Mouse (Mus musculus): ENCODE data around the gene Abcb1a.
"Not testable (repeated sequence)": the region's sequence is repeated elsewhere in the genome, so short reads cannot be mapped to it uniquely, and the experiment has no call there.

Gene Abcb1a

GRCm38 (mm10) chr5:8722867-8723266 lies 63.0 kb downstream of the Abcb1a start:
- in situ Hi-C loops (cut with MboI): no loop called here

GRCm38 (mm10) chr5:8727760-8728159 lies 67.9 kb downstream of the Abcb1a start:
- in situ Hi-C loops (cut with MboI): no loop called here

GRCm38 (mm10) chr5:8732639-8733038 lies 72.8 kb downstream of the Abcb1a start:
- in situ Hi-C loops (cut with MboI): no loop called here

- in situ Hi-C loops (cut with MboI): not testable (repeated sequence)
Observed at GRCm38 (mm10) chr5:8733307-8733706, 73.4 kb downstream of the Abcb1a start.

GRCm38 (mm10) chr5:8736389-8736788 lies 76.5 kb downstream of the Abcb1a start:
- in situ Hi-C loops (cut with MboI): no loop called here

- in situ Hi-C loops (cut with MboI): no loop called here
Observed at GRCm38 (mm10) chr5:8737062-8737461, 77.2 kb downstream of the Abcb1a start.

- in situ Hi-C loops (cut with MboI): not testable (repeated sequence)
Observed at GRCm38 (mm10) chr5:8747244-8747643, 87.4 kb downstream of the Abcb1a start.

- in situ Hi-C loops (cut with MboI): no loop called here
Observed at GRCm38 (mm10) chr5:8772866-8773265, 113.0 kb downstream of the Abcb1a start.

- in situ Hi-C loops (cut with MboI): no loop called here
Observed at GRCm38 (mm10) chr5:8778311-8778710, 118.4 kb downstream of the Abcb1a start.

GRCm38 (mm10) chr5:8778751-8779150 lies 118.9 kb downstream of the Abcb1a start:
- in situ Hi-C loops (cut with MboI): no loop called here

GRCm38 (mm10) chr5:8792281-8792680 lies 132.4 kb downstream of the Abcb1a start:
- in situ Hi-C loops (cut with MboI): no loop called here

All from mature B cell (primary cell).